Mouse (Mus musculus): ENCODE data around the gene Phactr3.

- TF ChIP-seq CTCF (IDR thresholded peaks at IDR 0.05; ENCODE audit: low read depth, low read length) (no peak), POLR2A (IDR thresholded peaks at IDR 0.05; ENCODE audit: borderline replicate concordance, low read depth, low read length) (no peak)
Measured at GRCm38 (mm10) chr2:178197542-178197941, 78.8 kb downstream of the Phactr3 start.

Measured in bone marrow macrophage, adult 2 months (primary cell).